Mouse (Mus musculus) hindbrain, postnatal 0 days (tissue): Measurements from ENCODE around the gene Sys1. TPM values are rescaled to one million over a fixed set of nuclear protein-coding genes. Genes with fewer than 3 reads are reported as not detected.
A peak's percentile ranks its signal among the peaks of the same experiment; 100 is the strongest.

ENCODE experiments used
- ATAC-seq: fragments of 200-750 bp; cut with Nextera tagmentation; 2 replicates; pipeline ENCODE4 v1.8.0; 2017; ENCODE audit warnings: mild to moderate bottlenecking, moderate TSS enrichment, moderate library complexity
- DNase-seq: peaks from one replicate; pipeline ENCODE4 v3.0.0-alpha.2; 2015; ENCODE audit warnings: low spot score
- H3K27ac ChIP-seq: fragments of 300-500 bp; sonication (generic); 2 replicates; pipeline ENCODE4 v1.5.1; 2014; ENCODE audit warnings: mild to moderate bottlenecking
- H3K27me3 ChIP-seq: fragments of 300-500 bp; sonication (generic); 2 replicates; pipeline ENCODE4 v1.6.1; 2014; ENCODE audit warnings: low read length, mixed read lengths; ENCODE audit not compliant: insufficient read depth
- H3K36me3 ChIP-seq: fragments of 300-500 bp; sonication (generic); 2 replicates; pipeline ENCODE4 v1.6.1; 2014; ENCODE audit warnings: low read length, mixed read lengths; ENCODE audit not compliant: insufficient read depth
- H3K4me1 ChIP-seq: fragments of 300-500 bp; sonication (generic); 2 replicates; pipeline ENCODE4 v1.6.1; 2014; ENCODE audit warnings: antibody characterized with exemption, low read length, mixed read lengths; ENCODE audit not compliant: insufficient read depth
- H3K4me2 ChIP-seq: fragments of 300-500 bp; sonication (generic); 2 replicates; pipeline ENCODE4 v1.6.1; 2014; ENCODE audit warnings: low read depth, mild to moderate bottlenecking, low read length, moderate library complexity, mixed read lengths
- H3K4me3 ChIP-seq: fragments of 300-500 bp; sonication (generic); 2 replicates; pipeline ENCODE4 v1.5.1; 2014; ENCODE audit warnings: low read length
- H3K9ac ChIP-seq: fragments of 300-500 bp; sonication (generic); replicated peaks from 2 replicates; pipeline ENCODE4 v1.6.1; 2014; ENCODE audit warnings: mild to moderate bottlenecking, low read length, moderate library complexity, mixed read lengths
- H3K9me3 ChIP-seq: fragments of 300-500 bp; sonication (generic); 2 replicates; pipeline ENCODE4 v1.6.1; 2016; ENCODE audit warnings: low read length, mixed read lengths
- CTCF ChIP-seq: IDR thresholded peaks from 2 replicates; pipeline ENCODE4 v1.5.1; 2016; ENCODE audit warnings: antibody characterized with exemption, control low read depth, low read depth
- WGBS: fragments of 180-500 bp; shearing (Covaris S2); extraction: QIAGEN DNeasy Blood & Tissue Kit; methylation state at CpG from one replicate; pipeline ENCODE4 v1.1.7; 2014; 5-methylcytosine and 5-hydroxymethylcytosine counted together
- polyA plus RNA-seq: library from polyadenylated mRNA; unstranded; fragments of >200 nt; fragmentation: Nextera tagmentation; extraction: Ambion mirVana; gene quantifications from 2 replicates; pipeline ENCODE4 v1.2.1, GENCODE M21; 2015
- total RNA-seq: library from RNA; depleted of rRNA; stranded (reverse); fragments of >200 nt; gene quantifications from 2 replicates; pipeline ENCODE4 v1.2.3, GENCODE M21; 2014

Sys1 gene
- total and polyA plus RNA-seq, 2 experiments from 2014 or later = 108 to 315 TPM

DNA sequence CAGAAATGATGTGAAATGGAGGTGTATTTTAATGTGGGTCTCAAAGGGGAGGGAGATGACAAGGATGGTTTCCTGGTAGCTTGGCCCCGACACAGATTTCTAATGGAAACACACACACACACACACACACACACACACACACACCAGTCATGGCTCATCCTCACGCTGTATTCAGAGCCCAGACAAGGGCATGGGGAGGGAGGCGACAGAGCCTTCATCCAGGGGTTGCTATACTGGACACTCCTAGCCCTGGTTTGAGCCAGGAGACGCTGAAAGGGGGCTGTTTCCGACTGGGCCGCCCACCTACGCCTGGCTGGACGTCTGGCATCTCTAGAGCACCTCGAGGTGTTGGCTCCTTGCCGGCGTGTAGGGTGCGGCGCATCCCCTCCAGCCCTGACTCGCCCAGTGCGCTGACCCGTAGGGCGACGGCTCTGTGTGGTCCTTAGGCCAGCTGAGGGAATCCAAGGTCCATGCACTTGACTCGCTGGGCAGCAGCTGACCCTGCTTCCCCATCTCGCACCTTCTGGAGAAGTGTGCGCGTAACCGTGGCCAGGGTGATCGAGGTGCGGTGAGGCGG, 29.0 kb downstream of the Sys1 start, which contains the start of gene Dbndd2:
Gene Dbndd2, plus strand, starts transcription at position 426 of the 577 bp plus-strand sequence.
- Histone ChIP-seq H3K4me1 (no peaks in the 10 kb centered on the region), H3K27me3 (no peaks in the 10 kb centered on the region), H3K4me3 (peak within 1 kb of the TSS; percentile 63), H3K27ac (peak within 1 kb of the TSS; percentile 72), H3K36me3 (peaks cover 12% of the 10 kb centered on the region; the same call in 1 of the 2 replicates), H3K9me3 (no peaks in the 10 kb centered on the region), H3K9ac (peak within 1 kb of the TSS; percentile 77), H3K4me2 (peak within 1 kb of the TSS; percentile 98)
- no peak for TF ChIP-seq CTCF
- ATAC-seq = peak; percentile 51
- WGBS = 1% methylated on average over 26 of the region's 26 CpGs
- peak; percentile 30 for DNase-seq

- Histone ChIP-seq H3K4me1 (no peaks in the 10 kb centered on the region), H3K4me3 (peak overlapping the region; percentile 63), H3K27me3 (no peaks in the 10 kb centered on the region), H3K9me3 (no peaks in the 10 kb centered on the region), H3K4me2 (peak overlapping the region; percentile 98), H3K27ac (peak overlapping the region; percentile 72), H3K9ac (peak overlapping the region; percentile 77), H3K36me3 (peaks cover 12% of the 10 kb centered on the region; the same call in 1 of the 2 replicates)
- TF ChIP-seq CTCF = no peak; the same call in 1 of the 2 replicates
- ATAC-seq = peak; percentile 75
- peak; percentile 80 for DNase-seq
- under 1% methylated on average over 72 of the region's 90 CpGs for WGBS
Observed at GRCm38 (mm10) chr2:164486258-164487114, 29.7 kb downstream of the Sys1 start.

GRCm38 (mm10) chr2:164487115-164487527, 30.4 kb downstream of the Sys1 start:
- DNase-seq (no peak), ATAC-seq (peak; percentile 33; the same call in 1 of the 2 replicates)
- TF ChIP-seq CTCF = no peak
- WGBS = 15% methylated on average over 11 of the region's 11 CpGs
- H3K27ac ChIP-seq = peak overlapping the region; percentile 72; the same call in 1 of the 2 replicates
- H3K4me1 ChIP-seq = no peaks in the 10 kb centered on the region
- H3K9me3 ChIP-seq = no peaks in the 10 kb centered on the region
- peak overlapping the region; percentile 77 for H3K9ac ChIP-seq
- peak overlapping the region; percentile 98 for H3K4me2 ChIP-seq
- peak overlapping the region; percentile 63 for H3K4me3 ChIP-seq
- H3K27me3 ChIP-seq = no peaks in the 10 kb centered on the region
- H3K36me3 ChIP-seq = peaks cover 15% of the 10 kb centered on the region

GRCm38 (mm10) chr2:164487812-164488211, 31.0 kb downstream of the Sys1 start:
- Histone ChIP-seq H3K4me1 (no peaks in the 10 kb centered on the region), H3K27me3 (no peaks in the 10 kb centered on the region), H3K27ac (peak overlapping the region; percentile 72; the same call in 1 of the 2 replicates), H3K9ac (no peak overlapping the region), H3K9me3 (no peaks in the 10 kb centered on the region), H3K4me2 (peak overlapping the region; percentile 98), H3K4me3 (no peak overlapping the region), H3K36me3 (peaks cover 16% of the 10 kb centered on the region)
- TF ChIP-seq CTCF = no peak
- DNase-seq (peak; percentile 74), ATAC-seq (peak; percentile 62)
- 41% methylated on average over 9 of the region's 9 CpGs for WGBS

GRCm38 (mm10) chr2:164494126-164494525, 37.4 kb downstream of the Sys1 start:
- ATAC-seq (peak; percentile 90), DNase-seq (peak; percentile 74)
- Histone ChIP-seq H3K4me1 (peaks cover 10% of the 10 kb centered on the region), H3K27ac (peak overlapping the region; percentile 78; the same call in 1 of the 2 replicates), H3K9me3 (no peaks in the 10 kb centered on the region), H3K9ac (no peak overlapping the region), H3K4me3 (no peak overlapping the region), H3K4me2 (no peak overlapping the region), H3K27me3 (no peaks in the 10 kb centered on the region), H3K36me3 (peaks cover 16% of the 10 kb centered on the region)
- no peak for TF ChIP-seq CTCF
- 33% methylated on average over 2 of the region's 2 CpGs for WGBS

GRCm38 (mm10) chr2:164496331-164496730, 39.6 kb downstream of the Sys1 start:
- no peak for DNase-seq
- H3K36me3 ChIP-seq = peaks cover 5% of the 10 kb centered on the region; the same call in 1 of the 2 replicates
- ATAC-seq = no peak
- no peak overlapping the region for H3K27ac ChIP-seq
- TF ChIP-seq CTCF = no peak
- no peaks in the 10 kb centered on the region for H3K9me3 ChIP-seq
- H3K27me3 ChIP-seq = no peaks in the 10 kb centered on the region
- H3K4me3 ChIP-seq = no peak overlapping the region
- WGBS = 47% methylated on average over 1 of the region's 1 CpGs
- H3K4me1 ChIP-seq = peaks cover 10% of the 10 kb centered on the region
- H3K9ac ChIP-seq = no peak overlapping the region
- peak overlapping the region; percentile 100 for H3K4me2 ChIP-seq
